Mouse (Mus musculus): ENCODE results near the gene Dync1i1.
A peak's percentile ranks its signal among the peaks of the same experiment; 100 is the strongest.
"Not testable (repeated sequence)": the region's sequence is repeated elsewhere in the genome, so short reads cannot be mapped to it uniquely, and the experiment has no call there.

Gene Dync1i1

DNA sequence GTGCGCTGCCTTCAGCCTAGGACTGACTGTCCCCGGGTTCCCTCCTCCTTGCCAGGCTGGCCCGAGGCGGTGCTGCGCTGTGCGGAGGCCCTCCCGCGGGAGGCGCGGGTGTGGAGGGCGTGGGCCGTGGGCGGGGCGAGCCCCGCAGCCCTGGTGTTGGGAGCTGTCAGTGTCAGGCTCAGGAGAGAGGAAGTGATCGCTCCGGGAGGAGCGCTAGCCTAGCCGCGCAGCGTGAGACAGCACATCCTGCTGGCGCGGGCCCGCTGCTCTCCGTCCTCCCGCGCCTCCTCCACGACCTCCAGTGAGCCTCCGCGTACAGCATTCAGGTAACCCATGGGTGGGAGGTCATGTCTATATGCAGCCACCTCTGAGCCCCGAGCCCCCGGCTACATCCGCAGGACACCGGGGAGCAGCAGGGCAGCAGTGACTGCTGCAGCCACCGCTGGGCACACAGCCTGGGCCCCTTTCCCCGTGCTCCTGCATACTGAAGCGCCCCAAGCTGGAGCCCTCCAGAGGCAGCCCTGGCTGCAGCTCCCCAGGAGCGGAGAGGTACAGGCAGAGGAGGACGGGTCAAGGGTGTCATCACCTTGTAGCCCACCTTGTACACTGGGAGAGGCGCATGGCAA is at the start of gene Dync1i1:
Dync1i1 (plus strand) TSS at position 29 of the 626 bp plus-strand sequence.
- DNase-seq (ENCODE audit: low spot score) = peak; percentile 72

DNA sequence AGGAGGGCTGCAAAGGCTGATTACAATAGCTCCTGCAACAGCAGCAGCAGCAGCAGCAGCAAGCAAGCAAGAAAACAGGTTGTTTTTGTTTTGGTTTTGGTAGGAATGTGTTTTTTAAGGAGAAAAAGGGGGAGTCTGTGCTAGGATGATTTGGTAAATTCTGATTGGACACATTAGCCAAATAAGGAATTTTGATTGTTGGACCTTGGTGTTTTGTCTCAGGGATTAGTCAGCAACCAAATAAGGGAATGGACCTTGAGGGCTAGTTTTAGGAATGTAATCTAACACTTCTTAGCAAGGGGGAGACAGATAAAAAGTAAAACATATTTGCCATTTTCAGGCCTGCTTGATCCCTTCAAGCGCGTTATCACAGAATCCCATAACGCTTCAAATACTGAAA is 45.7 kb upstream of the Dync1i1 start:
- DNase-seq (ENCODE audit: low spot score) = no peak

DNA sequence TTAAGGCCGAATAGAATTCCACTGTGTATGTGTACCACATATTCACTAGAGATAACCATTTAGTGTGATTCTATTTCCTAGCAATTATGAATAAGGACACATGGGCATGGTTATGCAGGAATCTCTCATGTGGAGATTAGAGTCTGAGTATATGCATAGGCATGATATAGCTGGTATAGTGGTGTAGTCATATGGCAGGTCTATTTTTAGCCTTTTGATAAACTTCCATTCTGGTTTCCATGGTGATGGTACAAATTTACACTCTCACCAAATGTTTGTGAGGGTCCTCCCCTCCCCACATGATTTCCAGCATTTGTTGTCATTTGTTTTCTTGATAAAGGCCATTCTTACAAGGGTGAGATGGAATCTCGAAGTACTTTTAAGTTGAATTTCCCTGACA is 23.6 kb upstream of the Dync1i1 start:
- no peak for DNase-seq (ENCODE audit: low spot score)

DNA sequence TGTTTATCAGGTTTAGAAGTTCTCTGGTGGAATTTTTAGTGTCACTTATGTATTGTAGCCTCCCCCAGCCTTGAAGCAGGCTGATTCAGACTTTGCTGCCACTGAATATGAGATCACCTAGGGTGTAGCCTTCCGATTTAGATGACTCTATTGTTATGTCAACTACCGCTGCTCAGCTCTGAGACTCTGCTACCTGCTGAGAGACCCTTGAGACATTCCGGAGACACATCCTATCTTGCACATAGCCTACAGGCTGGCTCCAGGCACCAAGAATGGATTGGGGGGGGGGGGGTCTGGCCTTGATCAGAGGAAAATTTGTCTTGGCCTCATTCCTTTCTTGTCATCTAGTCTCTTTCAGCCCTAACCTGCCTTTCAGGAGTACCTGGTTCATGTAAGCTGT is 17.5 kb upstream of the Dync1i1 start:
- DNase-seq (ENCODE audit: low spot score) = not testable (repeated sequence)

- DNase-seq (ENCODE audit: low spot score) = no peak
Measured at GRCm38 (mm10) chr6:5710063-5710605, 15.3 kb upstream of the Dync1i1 start.

GRCm38 (mm10) chr6:5712620-5713019 is 12.8 kb upstream of the Dync1i1 start:
- no peak for DNase-seq (ENCODE audit: low spot score)

DNA sequence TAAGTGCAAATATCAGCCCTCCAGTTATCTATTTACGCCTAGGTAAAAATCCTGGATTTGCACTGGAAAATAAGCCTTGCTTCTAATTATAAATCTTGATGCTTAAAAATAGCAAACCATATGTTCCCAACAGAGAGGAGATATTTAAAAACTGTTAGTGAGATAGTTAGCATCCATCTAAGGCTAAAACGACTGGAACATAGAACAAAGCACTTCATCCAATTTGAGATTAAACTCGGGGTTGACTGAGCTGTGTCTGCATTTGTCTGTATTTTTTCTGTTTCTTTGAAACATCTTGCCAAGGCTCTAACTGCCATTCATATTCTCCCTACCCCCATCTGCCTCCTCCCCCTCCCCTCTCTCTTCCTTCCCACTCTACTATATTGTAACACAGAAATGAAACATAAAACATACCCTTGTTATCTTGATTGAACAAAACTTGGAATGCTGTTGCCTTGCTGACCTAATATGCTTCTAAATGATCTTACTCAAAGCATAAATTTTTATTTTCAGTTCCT is 10.3 kb upstream of the Dync1i1 start:
- no peak for DNase-seq (ENCODE audit: low spot score)

- no peak for DNase-seq (ENCODE audit: low spot score)
Measured at GRCm38 (mm10) chr6:5718955-5719354, 6.5 kb upstream of the Dync1i1 start.

- not testable (repeated sequence) for DNase-seq (ENCODE audit: low spot score)
Measured at GRCm38 (mm10) chr6:5720716-5721115, 4.7 kb upstream of the Dync1i1 start.

- no peak for DNase-seq (ENCODE audit: low spot score)
Measured at GRCm38 (mm10) chr6:5723986-5724385, 1.5 kb upstream of the Dync1i1 start.

DNA sequence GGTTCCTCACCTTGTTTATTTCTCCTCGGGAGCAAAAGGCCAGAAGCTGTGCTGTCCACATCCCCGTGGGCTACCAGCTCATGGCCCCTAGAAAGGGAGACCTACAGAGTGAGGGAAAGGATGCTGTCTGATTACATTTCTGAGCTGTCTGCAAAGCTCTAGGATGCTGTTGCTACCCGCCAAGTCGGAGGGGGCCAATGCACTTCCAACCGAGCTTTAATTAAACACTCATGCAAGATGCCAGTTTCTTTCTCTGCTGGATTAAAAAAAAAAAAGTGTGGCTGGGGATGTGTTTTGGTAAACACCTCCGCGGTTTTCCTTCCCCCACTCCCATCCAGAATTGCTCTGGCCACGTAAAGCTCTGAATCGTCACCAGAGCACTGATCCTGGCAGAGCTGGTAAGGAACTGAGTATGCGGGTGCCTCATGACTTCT is 815 bp downstream of the Dync1i1 start:
- DNase-seq (ENCODE audit: low spot score) = peak; percentile 20

DNA sequence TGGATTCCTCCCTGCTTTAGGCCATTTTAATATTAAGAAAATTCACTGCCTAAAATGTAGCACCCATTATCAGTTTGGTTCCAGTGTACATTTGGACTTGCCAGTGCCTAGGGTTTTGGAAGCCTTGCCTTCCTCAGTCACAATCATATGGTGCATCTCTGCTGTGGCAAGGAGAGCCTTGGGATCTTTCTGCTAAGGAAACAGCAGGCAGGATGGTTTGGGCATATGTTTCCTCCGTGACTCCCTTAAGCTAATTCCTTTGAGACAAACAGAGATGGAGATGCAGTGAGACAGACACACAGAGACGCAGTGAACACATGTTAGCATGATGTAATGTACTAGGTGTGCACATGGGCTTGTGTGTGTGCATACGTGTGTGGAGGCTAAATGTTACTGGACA is 7.8 kb downstream of the Dync1i1 start:
- no peak for DNase-seq (ENCODE audit: low spot score)

DNA sequence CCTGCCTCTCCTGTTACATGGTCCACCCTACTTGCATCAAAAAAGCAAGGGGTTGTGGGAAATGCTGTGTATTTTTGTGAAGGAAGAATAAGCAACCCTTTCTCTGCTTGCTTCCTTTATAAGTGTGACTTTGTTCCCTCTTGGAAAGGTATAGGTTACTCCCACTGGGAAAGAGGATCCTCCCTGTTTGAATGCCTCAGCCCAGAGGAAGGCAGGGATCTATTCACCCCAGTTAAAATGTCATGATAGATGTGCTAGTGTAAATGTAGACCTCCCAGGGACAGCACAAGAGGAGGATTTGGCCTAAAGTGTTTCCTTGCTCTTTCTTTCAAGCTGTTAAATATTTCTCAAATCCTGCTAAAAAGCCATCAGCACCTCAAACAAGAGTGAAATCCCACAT is 9.0 kb downstream of the Dync1i1 start:
- DNase-seq (ENCODE audit: low spot score) = no peak

DNA sequence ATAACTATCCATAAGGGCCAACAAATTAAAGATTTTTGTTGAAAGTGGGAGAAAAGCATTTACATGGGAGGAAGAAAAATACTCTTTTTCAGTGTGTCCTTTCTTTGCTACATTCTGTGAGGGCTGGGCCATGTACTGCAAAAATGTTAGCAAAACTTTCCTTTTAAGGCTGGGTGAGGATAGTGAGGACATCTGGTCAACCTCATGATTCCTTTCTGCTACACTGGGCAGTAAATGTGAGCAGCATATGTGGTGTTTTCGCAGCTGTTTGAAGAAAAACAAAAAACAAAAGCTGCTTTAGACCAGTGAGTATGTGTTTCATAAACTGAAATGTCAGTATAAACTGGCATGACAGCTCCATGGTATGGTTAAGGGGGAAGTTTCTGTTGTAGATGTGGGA is 9.4 kb downstream of the Dync1i1 start:
- no peak for DNase-seq (ENCODE audit: low spot score)

DNA sequence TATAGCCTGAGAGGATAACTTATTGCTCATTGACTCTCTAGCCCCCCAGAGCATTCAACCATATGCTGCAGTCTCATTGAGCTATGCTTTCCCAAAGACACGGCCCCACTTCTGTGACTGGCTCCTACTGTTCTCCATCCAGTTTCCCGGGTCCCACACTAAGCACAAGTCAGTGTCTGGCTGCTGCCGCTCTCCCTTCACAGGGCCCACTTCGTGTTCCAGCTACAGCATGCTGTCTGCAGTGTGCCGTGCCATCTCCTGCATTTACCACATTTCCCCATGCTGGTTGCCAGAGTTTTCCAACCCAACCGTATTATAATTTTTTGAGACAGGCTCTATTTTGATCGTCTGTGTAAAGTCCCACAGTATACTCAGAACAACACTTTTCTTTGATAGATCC is 14.3 kb downstream of the Dync1i1 start:
- DNase-seq (ENCODE audit: low spot score) = no peak

GRCm38 (mm10) chr6:5741395-5742032 is 16.1 kb downstream of the Dync1i1 start:
- DNase-seq (ENCODE audit: low spot score) = no peak

DNA sequence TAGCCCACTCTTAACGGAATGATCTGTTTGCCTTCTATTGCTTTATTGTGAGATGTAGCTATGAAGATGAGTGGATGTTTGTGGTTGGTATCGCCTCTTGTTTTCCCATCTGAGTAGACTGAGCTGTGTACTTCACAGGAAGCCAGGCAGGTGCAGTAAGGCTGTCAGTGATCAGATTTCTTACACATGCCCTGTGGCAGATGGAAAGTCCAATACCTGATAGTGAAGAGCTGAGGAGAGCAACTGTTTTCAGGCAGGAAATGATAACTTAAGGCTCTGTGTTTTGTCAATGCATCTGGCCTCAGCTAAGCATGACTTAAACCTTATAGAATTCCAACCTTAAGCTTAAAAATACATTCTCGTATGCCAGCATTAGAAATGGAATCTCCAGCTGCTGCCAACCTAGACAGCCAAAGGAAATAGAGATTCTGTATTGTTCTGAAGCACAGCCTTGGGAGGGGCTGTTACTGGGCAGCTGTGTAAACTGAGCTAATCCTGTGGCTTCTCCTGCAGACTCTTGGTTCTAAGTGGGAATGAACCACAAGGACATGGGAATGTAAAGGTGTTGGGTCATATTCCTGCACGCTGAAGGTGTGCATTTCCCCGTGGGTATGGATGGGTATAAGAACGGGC is 24.8 kb downstream of the Dync1i1 start:
- DNase-seq (ENCODE audit: low spot score) = no peak

DNA sequence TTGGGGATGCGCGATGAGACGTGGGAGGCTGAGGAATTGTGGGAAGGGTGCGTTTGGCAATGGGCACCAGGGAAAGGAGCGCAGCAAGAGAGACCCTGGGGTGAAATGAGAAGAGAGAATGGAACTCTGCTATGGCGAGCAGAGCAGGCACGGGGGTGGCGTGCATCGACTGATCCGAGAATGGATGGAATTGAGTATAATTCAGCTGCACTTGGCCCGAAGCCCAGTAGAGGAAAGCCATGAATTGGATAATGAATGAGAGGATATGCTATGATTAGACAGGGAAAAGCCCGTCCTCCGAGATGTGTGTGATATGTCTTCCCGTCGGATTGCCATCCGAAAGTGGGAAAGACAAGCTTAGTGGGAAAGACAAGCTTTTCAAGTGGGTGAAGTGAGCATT is 26.7 kb downstream of the Dync1i1 start:
- DNase-seq (ENCODE audit: low spot score) = no peak

DNA sequence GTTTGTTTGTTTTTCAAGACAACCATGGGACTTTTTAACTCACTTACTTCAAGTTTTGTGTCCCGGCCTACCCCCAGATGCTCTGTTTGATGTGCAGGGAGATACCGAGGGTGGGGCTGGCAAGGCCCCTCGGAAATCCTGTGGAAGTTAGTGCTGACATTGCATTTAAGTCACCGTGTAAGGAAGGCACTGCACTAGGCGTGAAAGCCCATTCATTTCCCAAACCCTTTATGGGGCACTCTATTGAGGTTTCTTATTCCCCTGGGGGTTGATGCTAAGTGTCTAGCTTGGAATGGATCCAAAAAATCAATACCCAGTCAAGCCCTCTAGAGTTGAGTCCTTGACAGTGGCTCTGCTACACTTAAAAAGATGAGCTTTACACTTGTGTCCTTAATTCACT is 27.2 kb downstream of the Dync1i1 start:
- no peak for DNase-seq (ENCODE audit: low spot score)

DNA sequence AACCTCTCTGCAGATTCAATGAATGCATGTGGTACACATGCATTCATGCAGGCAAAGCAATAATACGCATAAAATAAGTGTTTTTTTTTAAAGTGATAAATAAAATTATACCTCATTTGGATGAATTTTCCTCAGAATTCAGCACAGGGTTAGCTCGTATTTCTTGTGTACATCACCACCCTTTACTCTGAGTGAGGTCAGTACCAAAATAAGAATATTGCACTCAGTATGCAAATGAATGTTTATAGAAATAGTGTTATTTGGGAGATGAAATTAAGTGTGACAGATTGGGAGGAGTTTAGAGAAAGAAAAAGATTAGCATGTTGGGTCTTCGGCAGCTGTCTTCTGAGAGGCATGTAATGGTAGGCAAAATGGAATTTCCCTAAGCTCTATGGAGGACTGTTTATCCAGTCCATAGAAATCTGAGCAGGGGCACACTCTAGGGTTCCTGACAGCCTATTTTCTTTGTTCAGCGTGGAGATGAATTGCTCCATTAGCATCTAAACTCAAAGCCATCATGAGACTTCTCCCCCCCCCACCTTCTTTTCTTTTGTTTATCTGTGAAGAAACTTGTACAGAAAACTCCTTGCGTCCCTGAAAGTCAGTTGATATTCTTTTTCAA is 31.2 kb downstream of the Dync1i1 start:
- peak; percentile 51 for DNase-seq (ENCODE audit: low spot score)

DNA sequence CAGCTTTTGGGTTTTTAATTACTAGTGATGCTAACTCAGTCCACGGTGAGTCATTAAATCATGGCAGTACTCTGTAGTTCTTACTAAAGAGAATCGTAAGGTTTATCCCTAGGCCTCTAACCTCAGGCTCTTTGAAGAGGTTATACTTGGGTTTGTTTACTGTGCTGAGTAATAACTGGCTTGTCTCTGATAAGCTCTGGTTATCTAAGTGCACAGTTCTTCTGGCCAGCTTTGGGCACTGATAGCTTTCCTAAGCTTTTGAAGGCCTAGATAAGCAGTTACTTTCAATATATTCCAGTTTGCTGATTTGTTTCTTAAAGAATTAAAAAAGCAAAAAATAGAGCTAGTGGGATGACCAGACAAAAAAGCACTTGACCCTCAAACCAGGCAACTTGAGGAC is 37.5 kb downstream of the Dync1i1 start:
- no peak for DNase-seq (ENCODE audit: low spot score)

GRCm38 (mm10) chr6:5768576-5768975 is 43.1 kb downstream of the Dync1i1 start:
- DNase-seq (ENCODE audit: low spot score) = no peak

DNA sequence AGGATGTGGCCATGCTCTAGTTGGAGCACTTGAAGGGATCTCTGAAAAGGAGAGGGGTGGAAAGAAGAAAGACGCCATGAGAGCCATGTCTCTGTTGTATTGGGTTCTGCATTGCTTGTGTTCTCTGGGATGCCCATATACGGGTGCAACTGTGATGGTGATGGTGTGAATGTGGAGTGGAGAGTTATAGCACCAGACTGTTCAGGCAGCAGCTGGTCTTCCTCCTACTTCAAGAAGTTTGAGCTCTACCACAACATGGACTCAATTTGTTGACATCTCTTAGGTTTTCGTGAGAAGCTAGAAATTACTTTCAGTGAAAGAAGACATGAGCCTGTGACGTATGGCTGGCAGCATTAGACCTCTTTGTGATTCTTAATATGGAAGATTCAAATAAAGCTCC is 44.8 kb downstream of the Dync1i1 start:
- DNase-seq (ENCODE audit: low spot score) = no peak
